Mouse (Mus musculus): Measurements from ENCODE around the gene Hsf2bp.

Gene Hsf2bp

DNA sequence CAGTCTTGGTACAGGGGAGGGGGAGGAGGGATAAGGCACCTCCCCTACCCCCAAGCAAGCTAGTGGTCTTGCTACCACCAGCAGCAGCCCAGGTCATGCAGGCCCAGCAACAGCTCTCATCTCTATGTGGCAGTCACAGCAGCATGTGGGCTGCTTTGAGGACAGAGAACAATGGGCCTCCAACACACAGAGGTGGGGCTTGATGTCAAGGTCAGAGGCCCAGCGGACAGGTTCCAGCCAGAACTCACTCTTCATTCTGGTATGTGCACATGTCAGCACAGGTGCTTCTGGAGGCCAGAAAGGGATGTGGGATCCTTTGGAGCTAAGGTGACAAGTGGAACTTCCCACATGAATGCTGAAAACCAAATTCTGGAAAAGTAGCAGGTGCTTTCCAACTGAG, 102.2 kb downstream of the Hsf2bp start:
- DNase-seq = no peak

GRCm38 (mm10) chr17:31931499-31931898, 104.7 kb downstream of the Hsf2bp start:
- no peak for DNase-seq

- no peak for DNase-seq
These were observed 106.1 kb downstream of the Hsf2bp start for GRCm38 (mm10) chr17:31929844-31930715.

DNA sequence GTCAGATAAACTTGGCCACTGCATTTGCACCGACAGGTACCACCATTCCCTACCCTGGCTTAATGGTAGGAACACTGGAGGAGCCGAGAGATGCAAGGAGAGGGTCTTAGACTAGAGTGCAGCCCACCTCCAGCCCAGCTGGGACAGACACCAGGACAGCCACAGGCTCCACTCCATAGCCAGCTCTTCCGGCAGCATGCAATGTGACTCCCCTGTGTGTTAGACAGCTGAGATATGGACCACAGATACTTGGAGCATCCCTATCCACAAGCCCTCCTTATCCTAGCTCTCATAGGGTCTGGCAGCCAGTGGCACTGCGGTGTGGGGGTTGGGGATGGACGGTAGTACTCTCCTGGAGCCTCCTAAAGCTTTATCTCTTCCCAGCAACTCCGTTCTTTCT, 107.1 kb downstream of the Hsf2bp start:
- DNase-seq = no peak

DNA sequence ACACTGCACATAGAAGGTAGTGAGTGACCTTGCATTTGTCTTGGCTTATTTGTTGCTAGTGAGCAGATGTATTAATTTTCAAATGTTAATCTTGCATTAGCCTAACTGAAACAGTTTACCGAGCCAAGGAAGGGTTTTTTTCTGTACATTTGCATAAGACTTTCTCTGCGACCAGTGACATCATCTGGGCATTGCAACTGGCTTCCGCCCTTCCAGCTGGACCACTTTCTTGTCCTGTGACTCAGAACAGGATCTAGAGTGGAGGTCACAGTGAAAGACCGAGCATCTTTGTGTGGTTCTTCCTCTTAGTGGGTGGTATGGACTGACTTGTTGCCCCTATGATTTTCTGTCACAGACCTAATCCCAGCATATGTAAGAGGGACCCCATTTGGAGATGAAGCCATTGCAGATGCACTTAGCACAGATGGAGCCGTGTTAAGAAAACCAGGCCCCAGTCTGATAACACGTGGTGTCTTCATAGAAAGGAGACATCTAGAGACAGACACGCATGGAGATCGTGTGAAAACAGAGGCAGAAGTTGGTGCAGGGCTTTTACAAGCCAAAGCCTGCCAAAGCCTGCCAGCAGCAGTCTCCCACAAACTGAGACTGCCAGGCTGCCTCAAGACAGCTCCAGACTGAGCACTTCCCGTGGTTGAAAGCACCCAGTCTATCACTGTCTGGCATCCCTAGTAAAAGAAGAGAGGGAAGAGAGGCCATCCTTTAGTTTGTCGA, 108.1 kb downstream of the Hsf2bp start:
- peak; percentile 30 for DNase-seq

GRCm38 (mm10) chr17:31924229-31924628, 111.9 kb downstream of the Hsf2bp start:
- no peak for DNase-seq

- DNase-seq = no peak
These were observed 112.7 kb downstream of the Hsf2bp start for GRCm38 (mm10) chr17:31923310-31923970.

DNA sequence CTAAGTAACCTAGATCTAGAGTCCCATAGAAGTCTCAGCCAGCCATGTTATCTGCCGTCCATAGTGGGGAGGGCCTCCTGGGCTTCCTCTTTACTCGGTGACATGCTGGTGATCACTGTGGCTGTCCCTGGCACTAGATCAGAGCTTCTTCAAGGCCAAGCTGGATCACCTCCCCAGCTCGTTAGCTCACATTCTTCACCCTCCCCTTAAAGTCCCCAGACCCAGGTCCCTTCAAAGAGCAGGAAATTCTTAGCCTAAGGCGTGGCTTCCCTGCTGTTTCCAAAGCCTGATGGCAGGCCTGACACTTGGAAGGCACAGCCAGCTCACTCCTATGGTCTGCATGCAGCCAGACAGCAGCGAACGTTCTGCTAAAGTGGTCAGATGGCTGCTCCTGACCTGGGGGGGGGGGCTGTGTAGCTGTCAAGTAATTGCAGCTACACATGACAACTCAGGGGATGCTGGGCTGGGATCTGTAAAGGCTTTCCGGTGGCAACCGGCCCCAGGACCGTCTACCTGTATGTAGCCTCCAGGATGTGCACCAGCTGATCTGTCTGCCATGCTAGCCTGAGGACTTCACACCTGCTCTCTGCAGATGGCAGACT, 115.5 kb downstream of the Hsf2bp start:
- no peak for DNase-seq

DNA sequence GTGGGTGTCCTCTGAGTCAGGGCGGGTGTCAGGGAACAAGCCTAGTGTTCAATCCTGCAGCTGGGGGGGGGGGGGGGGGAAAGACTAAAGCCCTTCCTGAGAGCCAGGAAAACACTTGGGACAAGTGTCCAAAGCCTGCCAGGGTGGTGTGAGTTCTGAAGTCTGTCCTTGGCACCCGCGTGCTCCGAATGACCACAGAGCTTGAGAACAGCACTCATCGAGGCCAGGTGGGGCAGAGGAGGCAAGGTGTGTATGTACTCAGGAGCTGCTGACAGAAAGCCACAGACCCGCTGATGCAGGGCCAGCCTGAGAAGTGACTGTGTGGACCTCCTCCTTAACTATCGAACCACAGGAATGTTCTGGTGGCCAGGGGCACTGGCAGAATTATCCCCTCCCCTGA, 116.5 kb downstream of the Hsf2bp start:
- DNase-seq = no peak

GRCm38 (mm10) chr17:31918374-31918773, 117.8 kb downstream of the Hsf2bp start:
- DNase-seq = no peak

DNA sequence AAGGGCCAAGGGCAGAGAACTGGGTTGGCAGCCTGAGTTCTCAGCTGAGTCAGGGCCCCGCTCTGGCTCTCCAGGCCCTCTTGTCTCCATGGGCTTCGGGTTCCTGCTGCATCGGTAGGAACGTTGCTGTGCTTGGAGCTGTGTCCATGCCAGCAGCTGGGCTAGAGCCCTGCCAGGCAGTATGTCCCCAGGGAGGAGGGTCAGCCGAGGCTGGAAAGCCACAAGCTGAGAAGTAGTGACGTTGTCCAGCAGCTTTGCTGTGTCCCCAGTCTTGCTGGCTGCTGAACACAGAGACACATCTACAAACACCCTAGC, 119.7 kb downstream of the Hsf2bp start:
- no peak for DNase-seq

DNA sequence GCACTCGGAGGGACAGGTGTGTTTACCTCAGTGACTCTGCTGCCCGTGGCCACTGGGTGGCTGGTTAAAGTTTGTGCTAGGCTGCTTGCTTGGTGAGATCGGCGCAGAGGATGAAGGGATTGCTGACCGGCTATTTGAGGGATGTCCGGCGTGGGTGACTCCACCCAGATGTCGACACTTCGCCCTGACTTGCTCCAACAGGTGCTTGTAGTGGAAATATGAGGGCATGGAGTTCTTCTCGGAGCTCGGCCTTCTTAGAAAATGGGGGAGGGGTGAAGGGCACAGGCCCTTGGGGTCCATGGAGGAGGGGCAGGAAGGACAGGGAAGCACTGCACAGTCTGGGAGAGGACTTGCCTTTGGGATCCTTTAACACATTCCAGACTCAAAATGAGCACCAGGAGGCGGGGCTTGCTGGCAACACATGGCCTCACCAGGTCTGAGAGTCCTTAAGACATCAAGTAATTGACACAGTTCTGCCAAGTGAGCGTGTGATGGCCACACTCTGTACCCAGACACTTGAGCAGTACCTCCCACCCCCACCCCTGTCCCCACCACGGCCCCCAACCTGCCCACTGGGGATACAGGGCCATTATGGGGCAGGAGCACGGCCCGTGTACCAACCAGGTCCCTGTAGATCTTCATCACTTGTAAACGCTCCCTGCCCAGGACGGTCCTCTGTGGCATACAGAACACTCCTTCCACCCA, 120.2 kb downstream of the Hsf2bp start:
- DNase-seq = no peak

DNA sequence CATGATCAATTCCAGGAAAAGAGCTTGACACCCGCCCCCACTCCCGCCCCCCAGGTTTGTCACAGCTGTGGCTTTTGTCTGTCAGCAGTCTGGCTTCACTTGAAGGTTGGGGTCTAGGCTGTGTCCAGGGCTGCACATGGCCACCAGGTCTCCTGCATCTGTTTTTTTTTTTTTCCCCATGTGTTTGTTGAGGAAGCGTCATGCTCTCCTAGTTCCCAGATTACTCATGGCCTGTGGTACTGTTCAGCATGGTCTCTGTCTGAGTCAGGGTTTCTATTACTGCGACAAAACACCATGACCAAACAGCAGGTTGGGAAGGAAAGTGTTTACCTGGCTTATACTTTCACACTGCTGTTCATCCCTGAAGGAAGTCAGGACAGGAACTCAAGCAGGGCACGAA, 121.8 kb downstream of the Hsf2bp start:
- DNase-seq = no peak

DNA sequence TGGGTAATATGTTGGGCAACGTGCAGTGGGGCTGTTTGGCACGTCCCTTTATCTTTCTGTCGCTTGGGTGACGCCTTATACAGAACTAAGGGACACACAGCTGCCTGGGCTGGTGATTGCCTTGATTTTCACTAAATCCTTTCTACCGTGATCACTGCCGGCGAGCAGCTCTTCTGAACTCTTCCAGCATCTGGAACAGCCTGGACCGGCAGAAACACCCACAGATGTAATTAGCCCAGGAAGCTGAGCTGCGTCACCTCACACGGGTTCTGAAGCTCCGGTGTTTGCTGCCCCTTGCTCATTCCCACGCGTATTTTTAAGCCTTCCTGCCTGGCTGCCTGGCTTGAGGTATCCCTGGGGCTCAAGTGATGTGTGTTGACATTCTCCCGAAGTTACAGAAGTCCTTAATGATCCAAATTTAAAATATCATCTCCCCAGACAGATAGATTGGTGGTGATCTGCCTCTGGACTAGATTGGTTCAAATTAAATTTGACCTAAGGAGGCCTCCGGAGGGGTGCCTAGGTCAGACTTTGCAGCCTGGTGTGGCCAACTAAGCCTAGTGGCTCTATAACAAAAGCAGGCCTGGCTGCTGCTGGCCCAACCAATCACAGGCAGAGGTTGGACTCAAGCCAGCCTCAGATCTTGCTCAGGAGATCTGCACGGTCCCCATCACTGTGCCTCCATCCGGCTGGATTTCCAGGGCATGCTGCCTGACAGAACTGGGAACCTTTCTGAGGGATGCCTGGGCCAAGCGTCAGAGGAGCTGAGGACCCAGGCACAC, 123.1 kb downstream of the Hsf2bp start:
- no peak for DNase-seq

- DNase-seq = no peak
These were observed 123.8 kb downstream of the Hsf2bp start for GRCm38 (mm10) chr17:31912387-31912786.

- no peak for DNase-seq
These were observed 127.2 kb downstream of the Hsf2bp start for GRCm38 (mm10) chr17:31908966-31909365.

GRCm38 (mm10) chr17:31906441-31906840, 129.7 kb downstream of the Hsf2bp start:
- DNase-seq = no peak

DNA sequence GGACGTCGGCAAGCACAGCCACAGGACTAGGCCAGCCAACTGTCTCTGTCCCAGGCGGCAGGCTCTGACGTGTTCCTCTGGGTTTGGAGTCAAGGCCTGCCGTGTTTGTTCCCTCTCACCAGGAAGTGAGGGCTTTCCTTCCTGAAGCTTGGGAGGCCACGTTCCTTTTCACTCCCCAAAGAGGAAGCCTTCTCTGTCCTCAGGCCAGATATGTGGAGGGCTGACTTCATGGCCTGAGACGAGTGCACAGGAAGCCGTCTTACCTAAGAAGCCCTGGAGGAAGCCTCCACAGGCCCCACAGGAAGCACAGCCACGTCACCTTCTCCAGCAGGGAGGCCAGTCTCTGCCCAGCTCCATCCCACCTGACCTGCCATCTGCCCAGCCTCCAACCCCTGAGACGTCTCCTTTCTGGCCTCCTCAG, 130.3 kb downstream of the Hsf2bp start:
- no peak for DNase-seq

DNA sequence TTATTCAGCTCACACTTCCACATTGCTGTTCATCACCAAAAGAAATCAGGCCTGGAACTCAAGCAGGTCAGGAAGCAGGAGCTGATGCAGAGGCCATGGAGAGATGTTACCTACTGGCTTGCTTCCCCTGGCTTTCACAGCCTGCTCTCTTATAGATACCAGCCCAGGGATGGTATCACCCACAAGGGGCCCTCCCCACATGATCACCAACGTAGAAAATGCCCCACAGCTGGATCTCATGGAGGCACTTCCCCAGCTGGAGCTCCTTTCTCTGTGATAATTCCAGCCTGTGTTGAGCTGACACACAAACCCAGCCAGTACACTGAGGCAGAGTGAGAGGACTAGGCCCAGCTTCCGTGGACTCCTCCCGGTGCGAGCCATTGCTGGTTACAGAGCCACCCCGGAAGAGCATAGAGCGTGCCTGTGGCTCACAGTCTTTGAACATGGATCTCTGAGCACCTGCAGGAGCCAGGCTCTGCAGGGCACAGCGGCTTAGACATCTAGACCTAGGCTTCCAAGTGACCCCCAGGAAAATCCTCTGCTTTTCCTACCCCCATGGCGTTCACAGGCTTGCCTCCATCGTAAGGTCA, 130.9 kb downstream of the Hsf2bp start:
- DNase-seq = no peak

DNA sequence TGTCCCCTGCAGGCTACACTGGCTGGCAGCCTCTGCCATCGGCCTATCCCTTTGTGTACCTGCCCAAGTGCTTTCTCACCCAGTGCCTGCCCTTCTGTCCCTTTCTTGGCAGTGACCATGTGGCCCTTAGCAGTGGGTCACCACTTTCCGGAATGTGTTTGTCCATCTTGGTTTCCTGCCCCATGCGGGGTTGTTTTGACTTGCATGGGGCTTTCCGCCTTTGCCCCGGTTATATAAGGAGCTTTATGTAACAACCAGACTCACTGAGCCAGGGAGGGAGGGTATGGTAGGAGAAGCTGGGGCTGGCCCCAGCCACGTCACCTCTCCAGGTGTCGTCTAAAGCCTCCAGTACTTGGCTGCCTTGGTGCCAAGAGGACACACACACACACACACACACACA, 132.1 kb downstream of the Hsf2bp start:
- DNase-seq = no peak

- DNase-seq = no peak
These were observed 133.4 kb downstream of the Hsf2bp start for GRCm38 (mm10) chr17:31902630-31903198.
